ENCODE assay signal across 8 mouse cellular contexts in genomic region chr11:12314278-12315043, GRCm38 (mm10).
A peak's percentile ranks its signal among the peaks of the same experiment; 100 is the strongest.
DNase-seq lines count a peak whose midpoint lies in the region; ATAC-seq lines count a peak whose summit lies in the region.

No protein-coding gene starts in this region.

- peak; percentile 7 for DNase-seq in CD4-positive, CD25-positive, alpha-beta regulatory T cell, adult 2 months (ENCODE audit: low read depth, low spot score)
- DNase-seq in layer of hippocampus, adult 9-10 months (ENCODE audit: low spot score), result peak; percentile 18
- no peak for DNase-seq in layer of hippocampus, adult 9-11 months
- DNase-seq in R1 (ENCODE audit: low read depth, low spot score), result peak; percentile 24
- peak; percentile 44 to 66 for DNase-seq in heart, postnatal 14 days
- DNase-seq in mesoderm, embryonic 11.5 days (ENCODE audit: low read depth, low spot score), result peak; percentile 53
- no peak for DNase-seq in c-Kit-positive CD71-positive TER-119-positive erythroid progenitor cells, embryonic 14.5 days (ENCODE audit: low spot score)

- no peak for ATAC-seq in CD4-positive, CD25-positive, alpha-beta regulatory T cell, adult 4 months

- intact Hi-C loops in heart, postnatal 14 days (cut with DNase I), result loop anchor here (2.0 to 5.0 kb wide), 3 partner anchors 22 to 218 kb away; no protein-coding TSS in a partner anchor

Comparison
In these comparisons a context has a peak if more than half of its experiments do, and no peak if none do; other contexts are left out.
1. DNase-seq: peak in CD4-positive, CD25-positive, alpha-beta regulatory T cell, adult 2 months (single experiment), layer of hippocampus, adult 9-10 months (single experiment), R1 (single experiment), heart, postnatal 14 days (2 of 2) and mesoderm, embryonic 11.5 days (single experiment); none in layer of hippocampus, adult 9-11 months (single experiment) and c-Kit-positive CD71-positive TER-119-positive erythroid progenitor cells, embryonic 14.5 days (single experiment).